Comparison of ENCODE assay signal across 7 mouse cellular contexts in genomic region chr4:114908829-114909601, GRCm38 (mm10). TPM values are rescaled to one million over a fixed set of nuclear protein-coding genes. Genes with fewer than 3 reads are reported as not detected.
DNase-seq lines count a peak whose midpoint lies in the region; ATAC-seq lines count a peak whose summit lies in the region.

Foxd2 (minus strand) TSS chr4:114908873.

- H3K9me3 ChIP-seq in hindbrain, embryonic 12.5 days (replicated peaks): no peaks in the 10 kb centered on the region

- peak; percentile 87 for DNase-seq in T-cell, adult 2 months (ENCODE audit: low spot score)
- peak; percentile 19 for DNase-seq in cerebellum, adult 9-10 months
- DNase-seq in forelimb bud, embryonic 11.5 days (ENCODE audit: low read depth, low spot score): peak; percentile 90
- DNase-seq in left cerebral cortex, postnatal 36 days (ENCODE audit: low spot score in 2 of 2): peak; percentile 45 to 57
- DNase-seq in mesoderm, embryonic 11.5 days (ENCODE audit: low read depth, low spot score): peak; percentile 95
- peak; percentile 80 for DNase-seq in skeletal muscle tissue, adult 2 months (ENCODE audit: low read depth, low spot score)

- H3K27ac ChIP-seq in hindbrain, embryonic 12.5 days: peak within 1 kb of the TSS; percentile 70

- 1% methylated on average over 51 of the region's 64 CpGs for WGBS in hindbrain, embryonic 12.5 days

- peak; percentile 87 for ATAC-seq in hindbrain, embryonic 12.5 days (ENCODE audit: low FRiP score)

- peak within 1 kb of the TSS; percentile 55 for H3K9ac ChIP-seq in hindbrain, embryonic 12.5 days

- no peaks in the 10 kb centered on the region for H3K36me3 ChIP-seq in hindbrain, embryonic 12.5 days

- peak within 1 kb of the TSS; percentile 66 for H3K4me2 ChIP-seq in hindbrain, embryonic 12.5 days (replicated peaks)

- intact Hi-C loops in left cerebral cortex, postnatal 36 days (cut with DNase I): no loop called here

- H3K4me3 ChIP-seq in hindbrain, embryonic 12.5 days: peak within 1 kb of the TSS; percentile 45

- H3K4me1 ChIP-seq in hindbrain, embryonic 12.5 days: peaks cover 27% of the 10 kb centered on the region

- peaks cover 99% of the 10 kb centered on the region for H3K27me3 ChIP-seq in hindbrain, embryonic 12.5 days

RNA-seq across cellular contexts. Expression of gene Foxd2, which starts in this region (rescaled TPM):
- 2.2 and 2.8 TPM in 2 replicates for polyA plus RNA-seq in hindbrain, embryonic 12.5 days (2016; fragmentation: Nextera tagmentation; extraction: Ambion mirVana)
- total RNA-seq in left cerebral cortex, postnatal 36 days (2021): under 1 TPM; 0.27 to 0.39 TPM

Comparison
In these comparisons a context has a peak if more than half of its experiments do, and no peak if none do; other contexts are left out.
1. Peak in every context shown above with its lines: DNase-seq, ATAC-seq, H3K4me3 ChIP-seq and H3K27ac ChIP-seq.
2. Peak in DNase-seq in left cerebral cortex, postnatal 36 days; RNA of the gene not detected or under 1 TPM.
3. DNase-seq: peak in every context shown above with its lines; median percentile 95 in mesoderm, embryonic 11.5 days; 90 in forelimb bud, embryonic 11.5 days; 87 in T-cell, adult 2 months; 80 in skeletal muscle tissue, adult 2 months; 51 in left cerebral cortex, postnatal 36 days; 19 in cerebellum, adult 9-10 months.